Mouse (Mus musculus): Measurements from ENCODE around the gene 2310057M21Rik.

The 2310057M21Rik gene

GRCm38 (mm10) chr7:131318340-131318739, 44.2 kb downstream of the 2310057M21Rik start:
- no peak for DNase-seq

- no peak for DNase-seq
These were observed 45.0 kb downstream of the 2310057M21Rik start for GRCm38 (mm10) chr7:131317587-131317986.

GRCm38 (mm10) chr7:131314493-131314892, 48.1 kb downstream of the 2310057M21Rik start:
- DNase-seq = no peak

GRCm38 (mm10) chr7:131306733-131307132, 55.8 kb downstream of the 2310057M21Rik start:
- DNase-seq = no peak

- no peak for DNase-seq
These were observed 59.2 kb downstream of the 2310057M21Rik start for GRCm38 (mm10) chr7:131303340-131303739.

GRCm38 (mm10) chr7:131297151-131297550, 65.4 kb downstream of the 2310057M21Rik start:
- DNase-seq = no peak

Data from spleen, adult 18-20 months (tissue).